ENCODE assay signal across 12 mouse cellular contexts in genomic region chr1:182280046-182280445, GRCm38 (mm10). TPM values are rescaled to one million over a fixed set of nuclear protein-coding genes. Genes with fewer than 3 reads are reported as not detected.
A peak's percentile ranks its signal among the peaks of the same experiment; 100 is the strongest.
DNase-seq lines count a peak whose midpoint lies in the region; ATAC-seq and TF ChIP-seq lines count a peak whose summit lies in the region.
"Had no signal": no experiment of that assay in that cellular context is flagged by ENCODE, and none has a peak within 500 bp of the region (broad histone marks: within the 10 kb centered on the region; RNA-seq: fewer than 3 reads in every experiment).

No protein-coding gene starts in this region.

- TF ChIP-seq CTCF in kidney, postnatal 0 days (IDR thresholded peaks at IDR 0.05; ENCODE audit: low read depth), result no peak

- H3K9ac ChIP-seq in kidney, postnatal 0 days (ENCODE audit: low read depth, low read length), result no peak overlapping the region
- H3K9ac ChIP-seq in embryonic facial prominence, embryonic 13.5 days, result 0 out of 2 replicates have a peak overlapping the region, but pooled peaks have one; percentile 11
- no peak overlapping the region for H3K9ac ChIP-seq in liver, embryonic 11.5 days (ENCODE audit: low read depth, low read length)

- no peak for ATAC-seq in erythroblast, adult 5-6 weeks (replicated peaks; ENCODE audit: low FRiP score, poor library complexity, severe bottlenecking)
- no peak for ATAC-seq in kidney, postnatal 0 days (replicated peaks; ENCODE audit: low FRiP score, low read depth)
- ATAC-seq in embryonic facial prominence, embryonic 13.5 days (ENCODE audit: insufficient number of reproducible peaks, insufficient read depth, low FRiP score, low TSS enrichment, low read depth), result no peak
- ATAC-seq in liver, embryonic 11.5 days (replicated peaks; ENCODE audit: low FRiP score), result no peak

- peak overlapping the region; percentile 1 for H3K4me3 ChIP-seq in erythroblast, embryonic 14.5 days (replicated peaks)
- no peak overlapping the region for H3K4me3 ChIP-seq in kidney, postnatal 0 days (replicated peaks; ENCODE audit: low read depth, low read length)
- H3K4me3 ChIP-seq in embryonic facial prominence, embryonic 13.5 days, result no peak overlapping the region
- H3K4me3 ChIP-seq in liver, embryonic 11.5 days (ENCODE audit: low read depth, low read length), result peak overlapping the region; percentile 86; the same call in 1 of the 2 replicates
- H3K4me3 ChIP-seq: neural tube, embryonic 12.5 days had no signal

- peak overlapping the region; percentile 83; the same call in 1 of the 2 replicates for H3K4me2 ChIP-seq in kidney, postnatal 0 days (ENCODE audit: low read length)
- H3K4me2 ChIP-seq in embryonic facial prominence, embryonic 13.5 days, result peak overlapping the region; percentile 84
- H3K4me2 ChIP-seq in liver, embryonic 11.5 days, result peak overlapping the region; percentile 93

- peaks cover 61% of the 10 kb centered on the region for H3K36me3 ChIP-seq in erythroblast, embryonic 14.5 days (ENCODE audit: control insufficient read depth)
- H3K36me3 ChIP-seq in kidney, postnatal 0 days (ENCODE audit: insufficient read depth, low read length), result peaks cover 18% of the 10 kb centered on the region
- H3K36me3 ChIP-seq in embryonic facial prominence, embryonic 13.5 days, result peaks cover 41% of the 10 kb centered on the region
- H3K36me3 ChIP-seq in liver, embryonic 11.5 days (ENCODE audit: control insufficient read depth, insufficient read depth, low read length), result peaks cover 26% of the 10 kb centered on the region

- H3K9me3 ChIP-seq in erythroblast, embryonic 14.5 days (ENCODE audit: control insufficient read depth, low read length), result no peaks in the 10 kb centered on the region
- H3K9me3 ChIP-seq in kidney, postnatal 0 days (replicated peaks; ENCODE audit: low read length), result no peaks in the 10 kb centered on the region
- H3K9me3 ChIP-seq in embryonic facial prominence, embryonic 13.5 days, result no peaks in the 10 kb centered on the region
- H3K9me3 ChIP-seq in liver, embryonic 11.5 days (ENCODE audit: control insufficient read depth, low read length), result no peaks in the 10 kb centered on the region
- H3K9me3 ChIP-seq: neural tube, embryonic 12.5 days had no signal

- 72% methylated on average over 6 of the region's 6 CpGs for WGBS in kidney, postnatal 0 days
- 59% methylated on average over 6 of the region's 6 CpGs for WGBS in embryonic facial prominence, embryonic 13.5 days
- WGBS in liver, embryonic 11.5 days, result 90% methylated on average over 6 of the region's 6 CpGs

- no peaks in the 10 kb centered on the region for H3K27me3 ChIP-seq in erythroblast, embryonic 14.5 days (ENCODE audit: control insufficient read depth)
- H3K27me3 ChIP-seq in kidney, postnatal 0 days (ENCODE audit: insufficient read depth, low read length), result no peaks in the 10 kb centered on the region
- H3K27me3 ChIP-seq in embryonic facial prominence, embryonic 13.5 days, result no peaks in the 10 kb centered on the region
- H3K27me3 ChIP-seq in liver, embryonic 11.5 days (replicated peaks; ENCODE audit: control insufficient read depth, insufficient read depth, low read length), result no peaks in the 10 kb centered on the region
- H3K27me3 ChIP-seq: neural tube, embryonic 12.5 days had no signal

- peaks cover 47% of the 10 kb centered on the region for H3K4me1 ChIP-seq in erythroblast, embryonic 14.5 days (ENCODE audit: control insufficient read depth)
- peaks cover 15% of the 10 kb centered on the region for H3K4me1 ChIP-seq in kidney, postnatal 0 days (replicated peaks; ENCODE audit: insufficient read depth, low read length)
- H3K4me1 ChIP-seq in embryonic facial prominence, embryonic 13.5 days, result peaks cover 27% of the 10 kb centered on the region
- peaks cover 19% of the 10 kb centered on the region for H3K4me1 ChIP-seq in liver, embryonic 11.5 days (replicated peaks; ENCODE audit: control insufficient read depth, insufficient read depth, low read length)

- no peak overlapping the region for H3K27ac ChIP-seq in kidney, postnatal 0 days
- no peak overlapping the region for H3K27ac ChIP-seq in embryonic facial prominence, embryonic 13.5 days
- H3K27ac ChIP-seq in liver, embryonic 11.5 days (ENCODE audit: low read depth, low read length), result no peak overlapping the region
- H3K27ac ChIP-seq: macrophage; neural tube, embryonic 12.5 days had no signal

- DNase-seq in kidney, postnatal 0 days (ENCODE audit: low spot score), result no peak
- no peak for DNase-seq in kidney, adult 11 months
- DNase-seq in liver, embryonic 11.5 days (ENCODE audit: low spot score), result no peak
- DNase-seq in urinary bladder, postnatal 14 days (ENCODE audit: low spot score), result no peak
- no peak for DNase-seq in gastrocnemius, postnatal 10 days
- DNase-seq: cerebellum, adult 9-10 months; right cerebral cortex, postnatal 14 days had no signal

RNA-seq across cellular contexts. Expression of gene Degs1, which starts 2.6 kb away (rescaled TPM):
- 2.5 and 4.8 TPM in 2 replicates for polyA plus RNA-seq in erythroblast, embryonic 14.5 days (2012)
- total RNA-seq in erythroblast, adult 5-6 weeks (2015; ENCODE audit: low replicate concordance), result 59.4 and 77.8 TPM in 2 replicates
- total RNA-seq in erythroblast, adult 5-6 weeks (2017; ENCODE audit: low replicate concordance), result 36.5 and 41.1 TPM in 2 replicates
- 169 and 179 TPM in 2 replicates for polyA plus RNA-seq in kidney, postnatal 0 days (2015; fragmentation: Nextera tagmentation; extraction: Ambion mirVana)
- 100 and 107 TPM in 2 replicates for polyA plus RNA-seq in embryonic facial prominence, embryonic 13.5 days (2015; fragmentation: Nextera tagmentation; extraction: Ambion mirVana)
- polyA plus RNA-seq in liver, embryonic 11.5 days (2014; fragmentation: Nextera tagmentation; extraction: Ambion mirVana), result 129 and 132 TPM in 2 replicates
- 10 to 100 TPM; 31.9 to 41.5 TPM for total RNA-seq in gastrocnemius, postnatal 10 days (2021)

Comparison
In these comparisons a context has a peak if more than half of its experiments do, and no peak if none do; other contexts are left out.
1. H3K4me3 ChIP-seq: peak in erythroblast, embryonic 14.5 days (single experiment) and liver, embryonic 11.5 days (single experiment); none in kidney, postnatal 0 days (single experiment) and embryonic facial prominence, embryonic 13.5 days (single experiment).
2. RNA of gene Degs1, which starts 2.6 kb away (polyA plus RNA-seq): 169 to 179 TPM in kidney, postnatal 0 days, 129 to 132 TPM in liver, embryonic 11.5 days and 100 to 107 TPM in embryonic facial prominence, embryonic 13.5 days; 2.5 to 4.8 TPM in erythroblast, embryonic 14.5 days; every median in the first group is over 10 times any median in the second.
3. Peak in every context shown above with its lines, with median percentiles within 50 percentile points of each other: H3K4me2 ChIP-seq.